Mouse (Mus musculus): ENCODE measurements around the gene Dohh. TPM values are rescaled to one million over a fixed set of nuclear protein-coding genes. Genes with fewer than 3 reads are reported as not detected.

Gene Dohh
- polyA plus RNA-seq, 1 experiment from 2014 or later: 61.0 TPM

GRCm38 (mm10) chr10:81356352-81356990, 27.8 kb upstream of the Dohh start:
- H3K9me3 ChIP-seq (ENCODE audit: control insufficient read depth, low read length): no peaks in the 10 kb centered on the region
- no peak overlapping the region for H3K9ac ChIP-seq (replicated peaks; ENCODE audit: low read depth, low read length)
- 0 out of 2 replicates have a peak, but pooled peaks cover 6% of the 10 kb centered on the region for H3K4me1 ChIP-seq (ENCODE audit: control insufficient read depth, insufficient read depth, low read length)
- H3K27me3 ChIP-seq (ENCODE audit: control insufficient read depth, insufficient read depth, low read length): no peaks in the 10 kb centered on the region
- ATAC-seq (ENCODE audit: low read depth): no peak
- H3K4me3 ChIP-seq (ENCODE audit: low read depth, low read length): no peak overlapping the region
- WGBS: 54% methylated on average over 12 of the region's 12 CpGs
- H3K4me2 ChIP-seq (ENCODE audit: low read depth, low read length): peak overlapping the region; percentile 85
- H3K27ac ChIP-seq (ENCODE audit: low read depth, low read length): no peak overlapping the region
- no peaks in the 10 kb centered on the region for H3K36me3 ChIP-seq (ENCODE audit: control insufficient read depth, insufficient read depth, low read length)

GRCm38 (mm10) chr10:81356991-81357844, 27.0 kb upstream of the Dohh start, which contains the start of gene Mfsd12:
Mfsd12 (plus strand) TSS chr10:81357491.
- Histone ChIP-seq H3K4me2 (ENCODE audit: low read depth, low read length) (peak within 1 kb of the TSS; percentile 85), H3K9ac (replicated peaks; ENCODE audit: low read depth, low read length) (peak within 1 kb of the TSS; percentile 75), H3K27ac (ENCODE audit: low read depth, low read length) (no peak within 1 kb of the TSS), H3K36me3 (ENCODE audit: control insufficient read depth, insufficient read depth, low read length) (no peaks in the 10 kb centered on the region), H3K27me3 (ENCODE audit: control insufficient read depth, insufficient read depth, low read length) (no peaks in the 10 kb centered on the region), H3K9me3 (ENCODE audit: control insufficient read depth, low read length) (no peaks in the 10 kb centered on the region), H3K4me3 (ENCODE audit: low read depth, low read length) (peak within 1 kb of the TSS; percentile 67), H3K4me1 (ENCODE audit: control insufficient read depth, insufficient read depth, low read length) (0 out of 2 replicates have a peak, but pooled peaks cover 6% of the 10 kb centered on the region)
- peak; percentile 92 for ATAC-seq (ENCODE audit: low read depth)
- WGBS: 2% methylated on average over 66 of the region's 79 CpGs

GRCm38 (mm10) chr10:81358209-81358608, 26.0 kb upstream of the Dohh start:
- Histone ChIP-seq H3K4me3 (ENCODE audit: low read depth, low read length) (peak overlapping the region; percentile 67), H3K9ac (replicated peaks; ENCODE audit: low read depth, low read length) (peak overlapping the region; percentile 75), H3K4me1 (ENCODE audit: control insufficient read depth, insufficient read depth, low read length) (0 out of 2 replicates have a peak, but pooled peaks cover 6% of the 10 kb centered on the region), H3K27me3 (ENCODE audit: control insufficient read depth, insufficient read depth, low read length) (0 out of 2 replicates have a peak, but pooled peaks cover 3% of the 10 kb centered on the region), H3K9me3 (ENCODE audit: control insufficient read depth, low read length) (no peaks in the 10 kb centered on the region), H3K27ac (ENCODE audit: low read depth, low read length) (no peak overlapping the region), H3K36me3 (ENCODE audit: control insufficient read depth, insufficient read depth, low read length) (no peaks in the 10 kb centered on the region), H3K4me2 (ENCODE audit: low read depth, low read length) (peak overlapping the region; percentile 85)
- no peak for ATAC-seq (ENCODE audit: low read depth)
- WGBS: 33% methylated on average over 4 of the region's 4 CpGs

GRCm38 (mm10) chr10:81358841-81359240, 25.4 kb upstream of the Dohh start:
- ATAC-seq (ENCODE audit: low read depth): no peak
- H3K9me3 ChIP-seq (ENCODE audit: control insufficient read depth, low read length): no peaks in the 10 kb centered on the region
- H3K27ac ChIP-seq (ENCODE audit: low read depth, low read length): no peak overlapping the region
- H3K27me3 ChIP-seq (ENCODE audit: control insufficient read depth, insufficient read depth, low read length): 0 out of 2 replicates have a peak, but pooled peaks cover 3% of the 10 kb centered on the region
- 70% methylated on average over 1 of the region's 1 CpGs for WGBS
- peak overlapping the region; percentile 85; the same call in 1 of the 2 replicates for H3K4me2 ChIP-seq (ENCODE audit: low read depth, low read length)
- no peaks in the 10 kb centered on the region for H3K36me3 ChIP-seq (ENCODE audit: control insufficient read depth, insufficient read depth, low read length)
- peaks cover 9% of the 10 kb centered on the region; the same call in 1 of the 2 replicates for H3K4me1 ChIP-seq (ENCODE audit: control insufficient read depth, insufficient read depth, low read length)
- 0 out of 2 replicates have a peak overlapping the region, but pooled peaks have one; percentile 75 for H3K9ac ChIP-seq (replicated peaks; ENCODE audit: low read depth, low read length)
- 0 out of 2 replicates have a peak overlapping the region, but pooled peaks have one; percentile 67 for H3K4me3 ChIP-seq (ENCODE audit: low read depth, low read length)

GRCm38 (mm10) chr10:81360721-81361120, 23.5 kb upstream of the Dohh start:
- Histone ChIP-seq H3K36me3 (ENCODE audit: control insufficient read depth, insufficient read depth, low read length) (no peaks in the 10 kb centered on the region), H3K9me3 (ENCODE audit: control insufficient read depth, low read length) (no peaks in the 10 kb centered on the region), H3K27me3 (ENCODE audit: control insufficient read depth, insufficient read depth, low read length) (0 out of 2 replicates have a peak, but pooled peaks cover 3% of the 10 kb centered on the region), H3K27ac (ENCODE audit: low read depth, low read length) (no peak overlapping the region), H3K4me1 (ENCODE audit: control insufficient read depth, insufficient read depth, low read length) (peaks cover 16% of the 10 kb centered on the region; the same call in 1 of the 2 replicates), H3K9ac (replicated peaks; ENCODE audit: low read depth, low read length) (no peak overlapping the region), H3K4me3 (ENCODE audit: low read depth, low read length) (no peak overlapping the region), H3K4me2 (ENCODE audit: low read depth, low read length) (no peak overlapping the region)
- no peak for ATAC-seq (ENCODE audit: low read depth)
- WGBS: 70% methylated on average over 8 of the region's 8 CpGs

- Histone ChIP-seq H3K4me3 (ENCODE audit: low read depth, low read length) (no peak overlapping the region), H3K4me1 (ENCODE audit: control insufficient read depth, insufficient read depth, low read length) (peaks cover 16% of the 10 kb centered on the region; the same call in 1 of the 2 replicates), H3K4me2 (ENCODE audit: low read depth, low read length) (no peak overlapping the region), H3K27me3 (ENCODE audit: control insufficient read depth, insufficient read depth, low read length) (0 out of 2 replicates have a peak, but pooled peaks cover 3% of the 10 kb centered on the region), H3K27ac (ENCODE audit: low read depth, low read length) (no peak overlapping the region), H3K9ac (replicated peaks; ENCODE audit: low read depth, low read length) (no peak overlapping the region), H3K9me3 (ENCODE audit: control insufficient read depth, low read length) (no peaks in the 10 kb centered on the region), H3K36me3 (ENCODE audit: control insufficient read depth, insufficient read depth, low read length) (peaks cover 8% of the 10 kb centered on the region; the same call in 1 of the 2 replicates)
- no peak for ATAC-seq (ENCODE audit: low read depth)
- WGBS: 80% methylated on average over 12 of the region's 12 CpGs
Measured at GRCm38 (mm10) chr10:81362336-81362949, 21.8 kb upstream of the Dohh start.

GRCm38 (mm10) chr10:81363436-81364346, 20.5 kb upstream of the Dohh start:
- Histone ChIP-seq H3K27ac (ENCODE audit: low read depth, low read length) (no peak overlapping the region), H3K9ac (replicated peaks; ENCODE audit: low read depth, low read length) (peak overlapping the region; percentile 39), H3K4me2 (ENCODE audit: low read depth, low read length) (peak overlapping the region; percentile 30; the same call in 1 of the 2 replicates), H3K4me1 (ENCODE audit: control insufficient read depth, insufficient read depth, low read length) (peaks cover 12% of the 10 kb centered on the region; the same call in 1 of the 2 replicates), H3K27me3 (ENCODE audit: control insufficient read depth, insufficient read depth, low read length) (0 out of 2 replicates have a peak, but pooled peaks cover 3% of the 10 kb centered on the region), H3K36me3 (ENCODE audit: control insufficient read depth, insufficient read depth, low read length) (peaks cover 20% of the 10 kb centered on the region), H3K4me3 (ENCODE audit: low read depth, low read length) (peak overlapping the region; percentile 12; the same call in 1 of the 2 replicates), H3K9me3 (ENCODE audit: control insufficient read depth, low read length) (no peaks in the 10 kb centered on the region)
- ATAC-seq (ENCODE audit: low read depth): no peak
- WGBS: 13% methylated on average over 54 of the region's 54 CpGs

- Histone ChIP-seq H3K4me3 (ENCODE audit: low read depth, low read length) (no peak overlapping the region), H3K9ac (replicated peaks; ENCODE audit: low read depth, low read length) (no peak overlapping the region), H3K4me1 (ENCODE audit: control insufficient read depth, insufficient read depth, low read length) (peaks cover 12% of the 10 kb centered on the region; the same call in 1 of the 2 replicates), H3K9me3 (ENCODE audit: control insufficient read depth, low read length) (no peaks in the 10 kb centered on the region), H3K36me3 (ENCODE audit: control insufficient read depth, insufficient read depth, low read length) (peaks cover 29% of the 10 kb centered on the region), H3K27ac (ENCODE audit: low read depth, low read length) (no peak overlapping the region), H3K27me3 (ENCODE audit: control insufficient read depth, insufficient read depth, low read length) (0 out of 2 replicates have a peak, but pooled peaks cover 3% of the 10 kb centered on the region), H3K4me2 (ENCODE audit: low read depth, low read length) (peak overlapping the region; percentile 30; the same call in 1 of the 2 replicates)
- ATAC-seq (ENCODE audit: low read depth): no peak
- WGBS: 11% methylated on average over 28 of the region's 28 CpGs
Measured at GRCm38 (mm10) chr10:81364666-81365065, 19.6 kb upstream of the Dohh start.

Data from neural tube, embryonic 14.5 days (tissue).